Mouse (Mus musculus) adrenal gland, postnatal 0 days (tissue): ENCODE data around the gene AI987944. TPM values are rescaled to one million over a fixed set of nuclear protein-coding genes. Genes with fewer than 3 reads are reported as not detected.

Experiments
- polyA plus RNA-seq: library from polyadenylated mRNA; unstranded; fragments of >200 nt; fragmentation: Nextera tagmentation; extraction: Ambion mirVana; gene quantifications from 2 replicates; pipeline ENCODE4 v1.2.1, GENCODE M21; 2015

The AI987944 gene
- polyA plus RNA-seq: 13.6 and 15.7 TPM in 2 replicates

DNA sequence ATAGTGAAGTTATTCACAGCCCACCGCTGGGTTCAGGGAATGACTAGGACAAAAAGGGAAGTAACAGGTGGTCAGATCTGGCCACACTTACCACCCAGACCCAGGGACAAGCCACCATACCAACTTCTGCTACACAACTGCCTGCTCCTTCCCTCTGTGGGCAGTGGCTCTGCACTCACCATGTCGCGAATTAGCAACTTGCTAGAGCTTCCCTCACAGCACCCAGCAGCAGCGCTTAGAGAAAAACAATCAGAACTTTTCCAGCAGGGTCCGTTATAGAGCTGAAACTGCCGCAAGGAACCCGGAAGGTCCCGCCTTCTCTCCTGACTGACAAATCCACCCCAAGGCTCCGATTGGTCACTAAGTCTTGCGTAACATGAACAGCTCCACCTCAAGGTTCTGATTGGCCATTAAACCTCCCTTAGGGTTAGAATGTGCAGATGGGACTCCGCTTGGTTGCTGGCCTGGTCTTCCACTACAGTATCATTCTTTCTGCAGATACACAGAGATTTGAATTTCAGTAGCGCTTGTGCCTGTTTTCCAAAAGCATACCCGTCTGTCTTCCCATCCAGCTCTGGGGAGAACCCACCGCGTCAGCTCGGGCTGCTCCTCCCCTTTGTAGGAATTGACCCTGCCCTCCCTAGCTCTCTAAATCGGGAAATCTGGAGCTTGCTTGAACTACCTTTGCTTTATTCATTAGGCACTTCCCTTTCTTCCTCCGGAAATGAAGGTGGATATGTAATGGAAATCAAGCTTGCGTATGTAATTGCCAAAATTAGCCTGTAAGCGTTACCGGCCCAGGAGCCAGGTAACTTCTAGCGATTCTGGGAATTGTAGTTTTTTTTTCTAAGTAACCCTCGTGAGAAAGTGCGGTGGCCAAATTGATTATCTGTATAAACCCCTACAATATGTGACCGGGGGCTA lies at the start of gene AI987944:
AI987944 (minus strand) TSS at position 332 of the 924 bp plus-strand sequence.

Other genes with a start within 250 kb of the AI987944 start
- gene Gm5592, start 239.5 kb downstream of the AI987944 start, polyA plus RNA-seq: not detected in 2 replicates
- gene Vmn2r57, start 55.3 kb upstream of the AI987944 start, polyA plus RNA-seq: 0.11 and 0.14 TPM in 2 replicates
- gene Gm20449, start 106.0 kb upstream of the AI987944 start, polyA plus RNA-seq: 0.03 TPM in 1 of 2 replicates, not detected in the other
- 5.5 and 7.1 TPM in 2 replicates for gene AW146154, start 106.5 kb upstream of the AI987944 start, polyA plus RNA-seq
- gene Gm6871, start 180.3 kb upstream of the AI987944 start, polyA plus RNA-seq: not detected in 2 replicates
- gene 2610021A01Rik, start 205.9 kb upstream of the AI987944 start, polyA plus RNA-seq: 6.7 and 8.6 TPM in 2 replicates
- gene Zfp788, start 239.8 kb upstream of the AI987944 start, polyA plus RNA-seq: 10.9 and 18.7 TPM in 2 replicates